Mouse (Mus musculus) limb, embryonic 11.5 days (tissue): ENCODE data around the gene Scn5a. TPM values are rescaled to one million over a fixed set of nuclear protein-coding genes. Genes with fewer than 3 reads are reported as not detected.

Experiments
- ATAC-seq: fragments of 200-750 bp; cut with Nextera tagmentation; 2 replicates; pipeline ENCODE4 v1.8.0; 2017; ENCODE audit warnings: low read depth; ENCODE audit not compliant: insufficient number of reproducible peaks, low FRiP score, low TSS enrichment
- DNase-seq: peaks from one replicate; pipeline ENCODE4 v3.0.0-alpha.2; 2015; ENCODE audit warnings: low spot score
- H3K27ac ChIP-seq: fragments of 300-500 bp; sonication (generic); replicated peaks from 2 replicates; pipeline ENCODE4 v1.5.1; 2014; ENCODE audit warnings: low read depth, mild to moderate bottlenecking, low read length
- H3K27me3 ChIP-seq: fragments of 300-500 bp; sonication (generic); 2 replicates; pipeline ENCODE4 v1.6.1; 2014; ENCODE audit warnings: mild to moderate bottlenecking, low read length, mixed read lengths; ENCODE audit not compliant: control insufficient read depth, insufficient read depth
- H3K36me3 ChIP-seq: fragments of 300-500 bp; sonication (generic); 2 replicates; pipeline ENCODE4 v1.6.1; 2014; ENCODE audit warnings: mild to moderate bottlenecking, low read length, moderate library complexity, mixed read lengths; ENCODE audit not compliant: control insufficient read depth, insufficient read depth
- H3K4me1 ChIP-seq: fragments of 300-500 bp; sonication (generic); 2 replicates; pipeline ENCODE4 v1.6.1; 2014; ENCODE audit warnings: low read length, mixed read lengths; ENCODE audit not compliant: control insufficient read depth, insufficient read depth
- H3K4me2 ChIP-seq: fragments of 300-500 bp; sonication (generic); 2 replicates; pipeline ENCODE4 v1.6.1; 2014; ENCODE audit warnings: low read depth, mild to moderate bottlenecking, moderate library complexity; ENCODE audit not compliant: severe bottlenecking
- H3K4me3 ChIP-seq: fragments of 300-500 bp; sonication (generic); 2 replicates; pipeline ENCODE4 v1.5.1; 2014; ENCODE audit warnings: low read depth, low read length
- H3K9ac ChIP-seq: fragments of 300-500 bp; sonication (generic); 2 replicates; pipeline ENCODE4 v1.6.1; 2014; ENCODE audit warnings: mild to moderate bottlenecking, low read length
- H3K9me3 ChIP-seq: fragments of 300-500 bp; sonication (generic); 2 replicates; pipeline ENCODE4 v1.6.1; 2016; ENCODE audit warnings: low read length; ENCODE audit not compliant: control insufficient read depth
- WGBS: fragments of 180-500 bp; shearing (Covaris S2); extraction: QIAGEN DNeasy Blood & Tissue Kit; methylation state at CpG from one replicate; pipeline ENCODE4 v1.1.7; 2014; 5-methylcytosine and 5-hydroxymethylcytosine counted together
- polyA plus RNA-seq: library from polyadenylated mRNA; unstranded; fragments of >200 nt; fragmentation: Nextera tagmentation; extraction: Ambion mirVana; gene quantifications from 2 replicates; pipeline ENCODE4 v1.2.1, GENCODE M21; 2014

Scn5a gene
- polyA plus RNA-seq, 1 experiment from 2014 or later: 0.04 TPM

- H3K36me3 ChIP-seq: no peaks in the 10 kb centered on the region
- H3K4me1 ChIP-seq: peaks cover 12% of the 10 kb centered on the region
- DNase-seq (no peak), ATAC-seq (no peak)
- H3K27me3 ChIP-seq: no peaks in the 10 kb centered on the region
- H3K4me2 ChIP-seq: no peak overlapping the region
- no peaks in the 10 kb centered on the region for H3K9me3 ChIP-seq
- H3K9ac ChIP-seq: no peak overlapping the region
- H3K27ac ChIP-seq: no peak overlapping the region
- WGBS: 80% methylated on average over 11 of the region's 11 CpGs
- H3K4me3 ChIP-seq: no peak overlapping the region
These were observed 100.5 kb downstream of the Scn5a start for GRCm38 (mm10) chr9:119478345-119478744.

GRCm38 (mm10) chr9:119477754-119478153 lies 101.1 kb downstream of the Scn5a start:
- H3K9me3 ChIP-seq: no peaks in the 10 kb centered on the region
- ATAC-seq (no peak), DNase-seq (peak; percentile 36)
- 16% methylated on average over 6 of the region's 6 CpGs for WGBS
- H3K27ac ChIP-seq: 0 out of 2 replicates have a peak overlapping the region, but pooled peaks have one; percentile 14
- peaks cover 12% of the 10 kb centered on the region for H3K4me1 ChIP-seq
- peak overlapping the region; percentile 27; the same call in 1 of the 2 replicates for H3K9ac ChIP-seq
- no peak overlapping the region for H3K4me3 ChIP-seq
- H3K4me2 ChIP-seq: no peak overlapping the region
- no peaks in the 10 kb centered on the region for H3K27me3 ChIP-seq
- H3K36me3 ChIP-seq: no peaks in the 10 kb centered on the region

- H3K27ac ChIP-seq: no peak overlapping the region
- 54% methylated on average over 15 of the region's 15 CpGs for WGBS
- no peak for ATAC-seq
These were observed 103.9 kb downstream of the Scn5a start for GRCm38 (mm10) chr9:119474717-119475611.

GRCm38 (mm10) chr9:119473608-119474164 lies 105.1 kb downstream of the Scn5a start:
- H3K9me3 ChIP-seq: no peaks in the 10 kb centered on the region
- no peak overlapping the region for H3K4me2 ChIP-seq
- no peak overlapping the region for H3K27ac ChIP-seq
- no peak overlapping the region for H3K4me3 ChIP-seq
- no peak overlapping the region for H3K9ac ChIP-seq
- H3K36me3 ChIP-seq: no peaks in the 10 kb centered on the region; the same call in 1 of the 2 replicates
- no peaks in the 10 kb centered on the region for H3K27me3 ChIP-seq
- peaks cover 12% of the 10 kb centered on the region for H3K4me1 ChIP-seq
- WGBS: 86% methylated on average over 9 of the region's 9 CpGs
- ATAC-seq (no peak), DNase-seq (no peak)

More at GRCm38 (mm10) chr9:119474717-119475611, 103.9 kb downstream of the Scn5a start:
- Histone ChIP-seq H3K4me2 (no peak overlapping the region), H3K9ac (no peak overlapping the region), H3K4me1 (peaks cover 12% of the 10 kb centered on the region), H3K4me3 (no peak overlapping the region), H3K27me3 (no peaks in the 10 kb centered on the region), H3K36me3 (no peaks in the 10 kb centered on the region), H3K9me3 (no peaks in the 10 kb centered on the region)
- no peak for DNase-seq

- DNase-seq: no peak
- Histone ChIP-seq H3K9ac (no peak overlapping the region), H3K9me3 (no peaks in the 10 kb centered on the region), H3K4me1 (peaks cover 8% of the 10 kb centered on the region), H3K27ac (no peak overlapping the region), H3K36me3 (no peaks in the 10 kb centered on the region; the same call in 1 of the 2 replicates), H3K27me3 (no peaks in the 10 kb centered on the region), H3K4me2 (no peak overlapping the region), H3K4me3 (no peak overlapping the region)
- 82% methylated on average over 1 of the region's 1 CpGs for WGBS
- no peak for ATAC-seq
These were observed 105.8 kb downstream of the Scn5a start for GRCm38 (mm10) chr9:119473011-119473410.

GRCm38 (mm10) chr9:119472412-119472918 lies 106.4 kb downstream of the Scn5a start:
- ATAC-seq (no peak), DNase-seq (no peak)
- H3K27ac ChIP-seq: no peak overlapping the region
- H3K4me1 ChIP-seq: peaks cover 4% of the 10 kb centered on the region
- H3K4me3 ChIP-seq: no peak overlapping the region
- H3K9ac ChIP-seq: no peak overlapping the region
- H3K27me3 ChIP-seq: no peaks in the 10 kb centered on the region
- H3K9me3 ChIP-seq: no peaks in the 10 kb centered on the region
- H3K4me2 ChIP-seq: no peak overlapping the region
- 83% methylated on average over 11 of the region's 11 CpGs for WGBS
- H3K36me3 ChIP-seq: no peaks in the 10 kb centered on the region; the same call in 1 of the 2 replicates

- H3K27ac ChIP-seq: no peak overlapping the region
- H3K9ac ChIP-seq: no peak overlapping the region
- DNase-seq (no peak), ATAC-seq (no peak)
- H3K4me2 ChIP-seq: no peak overlapping the region
- no peaks in the 10 kb centered on the region for H3K27me3 ChIP-seq
- peaks cover 4% of the 10 kb centered on the region for H3K4me1 ChIP-seq
- H3K9me3 ChIP-seq: no peaks in the 10 kb centered on the region
- no peak overlapping the region for H3K4me3 ChIP-seq
- peaks cover 5% of the 10 kb centered on the region; the same call in 1 of the 2 replicates for H3K36me3 ChIP-seq
- WGBS: 74% methylated on average over 8 of the region's 8 CpGs
These were observed 109.0 kb downstream of the Scn5a start for GRCm38 (mm10) chr9:119469691-119470353.

GRCm38 (mm10) chr9:119465595-119465994 lies 113.2 kb downstream of the Scn5a start:
- Histone ChIP-seq H3K4me3 (no peak overlapping the region), H3K36me3 (peaks cover 26% of the 10 kb centered on the region), H3K4me1 (no peaks in the 10 kb centered on the region), H3K9me3 (no peaks in the 10 kb centered on the region), H3K27ac (no peak overlapping the region), H3K4me2 (no peak overlapping the region), H3K27me3 (no peaks in the 10 kb centered on the region), H3K9ac (no peak overlapping the region)
- ATAC-seq (no peak), DNase-seq (no peak)
- 83% methylated on average over 7 of the region's 7 CpGs for WGBS
